Mouse (Mus musculus) lung, postnatal 14 days (tissue): ENCODE measurements around the gene F8a.
"Not testable (repeated sequence)": the region's sequence is repeated elsewhere in the genome, so short reads cannot be mapped to it uniquely, and the experiment has no call there.

ENCODE experiments used
- DNase-seq: peaks from one replicate; pipeline ENCODE4 v3.0.0; 2021

The F8a gene

GRCm38 (mm10) chrX:73227914-73228605 is at the start of gene F8a:
F8a (plus strand) TSS chrX:73228291.
- DNase-seq, result peak; percentile 77

GRCm38 (mm10) chrX:73191934-73192333 is 36.2 kb upstream of the F8a start, which contains the start of gene Xlr3b:
Xlr3b (plus strand) TSS chrX:73192207.
- DNase-seq, result peak; percentile 7

- DNase-seq, result not testable (repeated sequence)
Observed at GRCm38 (mm10) chrX:73213819-73214564, 14.1 kb upstream of the F8a start, which contains the start of gene Xlr4b. Xlr4b (plus strand) TSS chrX:73214333.

- no peak for DNase-seq
Observed at GRCm38 (mm10) chrX:73225365-73225764, 2.7 kb upstream of the F8a start.

- DNase-seq, result peak; percentile 47
Observed at GRCm38 (mm10) chrX:73228606-73229214, 619 bp downstream of the F8a start.

- no peak for DNase-seq
Observed at GRCm38 (mm10) chrX:73229288-73229687, 1.2 kb downstream of the F8a start.

- DNase-seq, result not testable (repeated sequence)
Observed at GRCm38 (mm10) chrX:73242821-73243325, 14.8 kb downstream of the F8a start, which contains the start of gene Xlr4c. Xlr4c (minus strand) TSS chrX:73243130.

- not testable (repeated sequence) for DNase-seq
Observed at GRCm38 (mm10) chrX:73262428-73262827, 34.3 kb downstream of the F8a start.

GRCm38 (mm10) chrX:73265270-73265669 is 37.2 kb downstream of the F8a start, which contains the start of gene Xlr3c:
Xlr3c (minus strand) TSS chrX:73265390.
- DNase-seq, result not testable (repeated sequence)
